Mouse (Mus musculus) neural tube, embryonic 14.5 days (tissue): Measurements from ENCODE around the gene Alox12e. TPM values are rescaled to one million over a fixed set of nuclear protein-coding genes. Genes with fewer than 3 reads are reported as not detected.

Source experiments
- ATAC-seq: fragments of 200-750 bp; cut with Nextera tagmentation; 2 replicates; pipeline ENCODE4 v1.8.0; 2017; ENCODE audit warnings: low read depth, mild to moderate bottlenecking, moderate TSS enrichment, moderate library complexity
- H3K27ac ChIP-seq: fragments of 300-500 bp; sonication (generic); 2 replicates; pipeline ENCODE4 v1.5.1; 2014; ENCODE audit warnings: low read depth, mild to moderate bottlenecking, control low read depth, low read length, moderate library complexity, mixed read lengths
- H3K27me3 ChIP-seq: fragments of 300-500 bp; sonication (generic); 2 replicates; pipeline ENCODE4 v1.6.1; 2014; ENCODE audit warnings: low read length; ENCODE audit not compliant: control insufficient read depth, insufficient read depth
- H3K36me3 ChIP-seq: fragments of 300-500 bp; sonication (generic); 2 replicates; pipeline ENCODE4 v1.6.1; 2014; ENCODE audit warnings: low read length, mixed read lengths; ENCODE audit not compliant: control insufficient read depth, insufficient read depth
- H3K4me1 ChIP-seq: fragments of 300-500 bp; sonication (generic); 2 replicates; pipeline ENCODE4 v1.6.1; 2014; ENCODE audit warnings: low read length; ENCODE audit not compliant: control insufficient read depth, insufficient read depth
- H3K4me2 ChIP-seq: fragments of 300-500 bp; sonication (generic); 2 replicates; pipeline ENCODE4 v1.6.1; 2014; ENCODE audit warnings: mild to moderate bottlenecking, low read depth, low read length, control low read depth
- H3K4me3 ChIP-seq: fragments of 300-500 bp; sonication (generic); 2 replicates; pipeline ENCODE4 v1.5.1; 2014; ENCODE audit warnings: low read depth, low read length, control low read depth, mixed read lengths
- H3K9ac ChIP-seq: fragments of 300-500 bp; sonication (generic); replicated peaks from 2 replicates; pipeline ENCODE4 v1.6.1; 2014; ENCODE audit warnings: low read depth, mild to moderate bottlenecking, control low read depth, low read length, mixed read lengths
- H3K9me3 ChIP-seq: fragments of 300-500 bp; sonication (generic); 2 replicates; pipeline ENCODE4 v1.6.1; 2016; ENCODE audit warnings: low read length; ENCODE audit not compliant: control insufficient read depth
- WGBS: fragments of 180-500 bp; shearing (Covaris S2); extraction: QIAGEN DNeasy Blood & Tissue Kit; methylation state at CpG from one replicate; pipeline ENCODE4 v1.1.7; 2014; 5-methylcytosine and 5-hydroxymethylcytosine counted together
- polyA plus RNA-seq: library from polyadenylated mRNA; unstranded; fragments of >200 nt; fragmentation: Nextera tagmentation; extraction: Ambion mirVana; gene quantifications from 2 replicates; pipeline ENCODE4 v1.2.1, GENCODE M21; 2014

Gene Alox12e
- polyA plus RNA-seq, 1 experiment from 2014 or later = not detected

DNA sequence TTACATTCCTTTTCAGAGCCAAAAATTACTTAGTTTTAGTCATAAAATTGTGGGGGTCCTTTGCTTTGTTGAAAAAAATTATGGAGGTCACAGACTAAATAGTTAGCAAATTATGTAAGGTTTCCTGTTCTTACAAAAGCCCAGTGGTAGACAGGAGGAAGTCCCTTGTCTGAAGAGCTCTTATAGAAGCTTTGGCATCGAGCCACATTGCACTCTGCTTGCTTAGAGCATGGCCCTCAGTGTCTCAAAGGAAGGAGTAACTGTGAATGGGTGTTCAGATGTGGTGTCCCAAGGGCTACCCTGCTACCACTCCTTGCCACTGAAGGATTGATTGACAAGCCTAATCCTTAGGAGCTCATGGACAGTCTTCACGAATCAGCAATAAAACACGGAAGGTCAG lies 42.0 kb downstream of the Alox12e start:
- WGBS = 77% methylated on average over 3 of the region's 3 CpGs
- Histone ChIP-seq H3K27ac (no peak overlapping the region), H3K4me2 (no peak overlapping the region), H3K36me3 (no peaks in the 10 kb centered on the region), H3K27me3 (no peaks in the 10 kb centered on the region), H3K9me3 (no peaks in the 10 kb centered on the region), H3K9ac (no peak overlapping the region), H3K4me1 (no peaks in the 10 kb centered on the region), H3K4me3 (no peak overlapping the region)
- ATAC-seq = no peak

DNA sequence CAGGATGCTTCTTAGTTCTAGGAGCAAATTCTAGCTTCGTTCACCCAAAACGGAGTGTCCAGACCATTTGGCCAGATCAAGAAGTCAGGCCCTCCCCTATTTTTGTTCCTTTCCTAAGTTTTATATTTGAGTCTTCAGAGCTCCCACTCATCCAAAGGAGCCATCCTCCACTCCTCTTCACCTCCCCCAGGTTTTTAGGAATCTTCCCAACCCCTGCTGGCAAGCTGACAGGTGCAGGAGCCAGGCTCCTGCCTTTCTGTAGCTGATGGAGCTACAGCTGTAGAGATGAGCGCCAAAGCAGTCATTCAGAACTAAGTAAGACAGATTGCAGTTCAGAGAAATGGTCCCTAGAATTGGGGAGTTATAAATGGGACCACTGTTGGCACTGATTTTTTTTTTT lies 43.5 kb downstream of the Alox12e start:
- no peaks in the 10 kb centered on the region for H3K27me3 ChIP-seq
- H3K9ac ChIP-seq = no peak overlapping the region
- 78% methylated on average over 3 of the region's 3 CpGs for WGBS

DNA sequence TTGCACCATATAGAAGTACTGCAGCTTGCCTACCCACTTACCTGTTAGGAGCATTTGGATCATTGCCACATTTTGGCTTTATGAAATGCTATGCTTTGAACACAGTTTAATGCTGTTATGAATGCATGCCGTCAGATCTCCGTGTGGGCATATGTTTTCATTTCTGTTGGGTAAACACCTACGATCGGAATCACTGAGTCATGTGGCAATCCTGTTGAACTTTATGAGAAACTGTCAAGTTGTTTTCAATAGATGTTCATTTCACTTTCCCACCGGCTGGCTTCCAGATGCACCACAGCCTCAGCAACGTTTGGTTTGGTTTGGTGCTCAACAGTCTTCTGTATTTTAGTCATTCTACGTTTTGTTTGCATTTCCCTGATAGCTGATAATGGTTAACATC lies 50.8 kb downstream of the Alox12e start:
- H3K9me3 ChIP-seq = no peaks in the 10 kb centered on the region
- WGBS = 86% methylated on average over 7 of the region's 7 CpGs
- no peak overlapping the region for H3K9ac ChIP-seq
- no peaks in the 10 kb centered on the region for H3K36me3 ChIP-seq
- no peaks in the 10 kb centered on the region for H3K27me3 ChIP-seq
- no peak for ATAC-seq
- no peak overlapping the region for H3K4me3 ChIP-seq
- H3K27ac ChIP-seq = no peak overlapping the region
- H3K4me2 ChIP-seq = no peak overlapping the region
- no peaks in the 10 kb centered on the region for H3K4me1 ChIP-seq

More for the DNA sequence above, 43.5 kb downstream of the Alox12e start:
- H3K36me3 ChIP-seq = no peaks in the 10 kb centered on the region
- H3K4me1 ChIP-seq = no peaks in the 10 kb centered on the region
- H3K27ac ChIP-seq = no peak overlapping the region
- no peak overlapping the region for H3K4me3 ChIP-seq
- H3K9me3 ChIP-seq = no peaks in the 10 kb centered on the region
- no peak overlapping the region for H3K4me2 ChIP-seq
- ATAC-seq = no peak

DNA sequence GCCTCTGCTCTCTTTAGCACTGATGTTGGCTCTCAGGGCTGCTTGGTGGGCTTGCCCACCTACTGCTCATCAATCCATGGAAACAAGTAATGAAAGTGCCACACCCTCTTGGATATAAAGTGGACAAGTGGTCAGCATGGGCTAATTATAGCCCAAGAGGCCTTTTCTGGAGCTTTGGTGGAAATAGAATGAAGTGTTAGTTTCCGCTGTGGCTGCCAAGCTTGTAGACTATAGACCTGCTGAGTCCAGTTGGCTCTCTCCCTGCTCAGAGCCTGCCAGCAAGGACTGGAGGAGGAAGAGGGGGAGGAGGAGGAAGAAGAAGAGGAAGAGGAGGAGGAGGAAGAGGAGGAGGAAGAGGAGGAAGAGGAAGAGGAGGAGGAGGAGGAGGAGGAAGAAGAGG lies 56.0 kb downstream of the Alox12e start:
- Histone ChIP-seq H3K4me1 (no peaks in the 10 kb centered on the region), H3K27me3 (no peaks in the 10 kb centered on the region), H3K36me3 (no peaks in the 10 kb centered on the region), H3K9ac (no peak overlapping the region), H3K9me3 (no peaks in the 10 kb centered on the region), H3K27ac (no peak overlapping the region), H3K4me2 (no peak overlapping the region), H3K4me3 (no peak overlapping the region)
- no peak for ATAC-seq
- WGBS = 85% methylated on average over 1 of the region's 1 CpGs

DNA sequence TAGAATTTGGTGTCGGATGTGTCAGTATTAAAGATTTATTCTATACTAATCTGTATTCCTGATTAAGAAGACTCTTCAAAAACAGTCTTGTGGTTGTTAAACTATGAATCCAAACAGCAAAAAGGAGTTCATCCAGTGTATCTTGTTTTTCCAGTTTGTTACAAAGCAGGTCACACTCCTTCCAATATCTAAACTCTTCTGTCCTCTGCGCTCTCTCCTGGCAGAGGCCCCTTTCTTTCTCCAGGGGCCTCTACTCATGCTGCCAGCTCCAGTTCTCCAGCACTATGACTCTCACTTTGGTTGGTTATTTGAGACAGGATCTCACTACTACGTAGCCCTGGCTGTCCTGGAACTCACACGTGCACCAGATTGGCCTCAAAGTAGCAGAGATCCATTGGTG lies 56.6 kb downstream of the Alox12e start:
- no peak overlapping the region for H3K27ac ChIP-seq
- no peaks in the 10 kb centered on the region for H3K4me1 ChIP-seq
- no peak overlapping the region for H3K4me2 ChIP-seq
- no peaks in the 10 kb centered on the region for H3K27me3 ChIP-seq
- WGBS = 78% methylated on average over 4 of the region's 4 CpGs
- no peak for ATAC-seq
- H3K9me3 ChIP-seq = no peaks in the 10 kb centered on the region
- no peak overlapping the region for H3K9ac ChIP-seq
- H3K36me3 ChIP-seq = no peaks in the 10 kb centered on the region
- no peak overlapping the region for H3K4me3 ChIP-seq

Other genes starting within 250 kb of the Alox12e start
- gene Asgr2, start 230.0 kb downstream of the Alox12e start, polyA plus RNA-seq = 0.26 TPM in 1 of 2 replicates, not detected in the other
- 0.20 and 0.68 TPM in 2 replicates for gene Mgl2, start 192.3 kb downstream of the Alox12e start, polyA plus RNA-seq
- gene Clec10a, start 166.4 kb downstream of the Alox12e start, polyA plus RNA-seq = 1.1 TPM in 1 of 2 replicates, not detected in the other
- gene Slc16a11, start 109.9 kb downstream of the Alox12e start, polyA plus RNA-seq = 3.0 and 4.0 TPM in 2 replicates
- gene Slc16a13, start 101.6 kb downstream of the Alox12e start, polyA plus RNA-seq = 10.4 and 13.2 TPM in 2 replicates
- gene Bcl6b, start 92.8 kb downstream of the Alox12e start, polyA plus RNA-seq = 1.8 and 5.7 TPM in 2 replicates
- 160 and 161 TPM in 2 replicates for gene 0610010K14Rik, start 84.7 kb downstream of the Alox12e start, polyA plus RNA-seq
- gene Gm21988, start 82.8 kb downstream of the Alox12e start, polyA plus RNA-seq = 12.7 and 13.3 TPM in 2 replicates
- 389 and 413 TPM in 2 replicates for gene Rnasek, start 82.8 kb downstream of the Alox12e start, polyA plus RNA-seq
- gene Alox12, start 67.3 kb downstream of the Alox12e start, polyA plus RNA-seq = 0.08 and 2.1 TPM in 2 replicates
- gene Alox15, start 29.4 kb upstream of the Alox12e start, polyA plus RNA-seq = not detected in 2 replicates
- gene Pelp1, start 87.4 kb upstream of the Alox12e start, polyA plus RNA-seq = 29.3 and 32.1 TPM in 2 replicates
- 44.1 and 54.5 TPM in 2 replicates for gene Arrb2, start 110.0 kb upstream of the Alox12e start, polyA plus RNA-seq
- gene Med11, start 129.3 kb upstream of the Alox12e start, polyA plus RNA-seq = 41.4 and 46.6 TPM in 2 replicates
- 0.31 and 1.5 TPM in 2 replicates for gene Zmynd15, start 136.8 kb upstream of the Alox12e start, polyA plus RNA-seq
- gene Cxcl16, start 137.4 kb upstream of the Alox12e start, polyA plus RNA-seq = 1.2 and 14.6 TPM in 2 replicates
- gene Tm4sf5, start 182.6 kb upstream of the Alox12e start, polyA plus RNA-seq = 1.8 and 3.7 TPM in 2 replicates
- not detected in 2 replicates for gene Vmo1, start 192.0 kb upstream of the Alox12e start, polyA plus RNA-seq
- gene Gltpd2, start 196.6 kb upstream of the Alox12e start, polyA plus RNA-seq = 0.27 TPM in 1 of 2 replicates, not detected in the other
- gene Psmb6, start 202.7 kb upstream of the Alox12e start, polyA plus RNA-seq = 743 and 801 TPM in 2 replicates
- not detected in 2 replicates for gene Gm40193, start 210.3 kb upstream of the Alox12e start, polyA plus RNA-seq
- 13.7 and 16.6 TPM in 2 replicates for gene Pld2, start 217.4 kb upstream of the Alox12e start, polyA plus RNA-seq
- 20.2 and 22.0 TPM in 2 replicates for gene Mink1, start 240.3 kb upstream of the Alox12e start, polyA plus RNA-seq